Mouse (Mus musculus) hindbrain, embryonic 14.5 days (tissue): ENCODE results near the gene Psmc3. TPM values are rescaled to one million over a fixed set of nuclear protein-coding genes. Genes with fewer than 3 reads are reported as not detected.

ENCODE experiments used
- ATAC-seq: fragments of 200-750 bp; cut with Nextera tagmentation; 2 replicates; pipeline ENCODE4 v1.8.0; 2017; ENCODE audit warnings: moderate number of reproducible peaks, mild to moderate bottlenecking, moderate TSS enrichment, moderate library complexity; ENCODE audit not compliant: low FRiP score
- DNase-seq: peaks from one replicate; pipeline ENCODE4 v3.0.0-alpha.2; 2015; ENCODE audit warnings: low spot score
- H3K27ac ChIP-seq: fragments of 300-500 bp; sonication (generic); 2 replicates; pipeline ENCODE4 v1.5.1; 2014; ENCODE audit warnings: mild to moderate bottlenecking, moderate library complexity
- H3K27me3 ChIP-seq: fragments of 300-500 bp; sonication (generic); 2 replicates; pipeline ENCODE4 v1.6.1; 2014; ENCODE audit warnings: mild to moderate bottlenecking, low read length, mixed read lengths; ENCODE audit not compliant: control insufficient read depth, insufficient read depth
- H3K36me3 ChIP-seq: fragments of 300-500 bp; sonication (generic); replicated peaks from 2 replicates; pipeline ENCODE4 v1.6.1; 2014; ENCODE audit not compliant: control insufficient read depth, insufficient read depth
- H3K4me1 ChIP-seq: fragments of 300-500 bp; sonication (generic); replicated peaks from 2 replicates; pipeline ENCODE4 v1.6.1; 2014; ENCODE audit warnings: antibody characterized with exemption, low read length, mixed read lengths; ENCODE audit not compliant: control insufficient read depth, insufficient read depth
- H3K4me2 ChIP-seq: fragments of 300-500 bp; sonication (generic); replicated peaks from 2 replicates; pipeline ENCODE4 v1.6.1; 2014; ENCODE audit warnings: mild to moderate bottlenecking, moderate library complexity
- H3K4me3 ChIP-seq: fragments of 300-500 bp; sonication (generic); replicated peaks from 2 replicates; pipeline ENCODE4 v1.5.1; 2014; ENCODE audit warnings: mild to moderate bottlenecking, low read length
- H3K9ac ChIP-seq: fragments of 300-500 bp; sonication (generic); 2 replicates; pipeline ENCODE4 v1.6.1; 2014
- H3K9me3 ChIP-seq: fragments of 300-500 bp; sonication (generic); 2 replicates; pipeline ENCODE4 v1.6.1; 2016; ENCODE audit warnings: low read length; ENCODE audit not compliant: control insufficient read depth
- WGBS: fragments of 180-500 bp; shearing (Covaris S2); extraction: QIAGEN DNeasy Blood & Tissue Kit; methylation state at CpG from one replicate; pipeline ENCODE4 v1.1.7; 2014; 5-methylcytosine and 5-hydroxymethylcytosine counted together
- polyA plus RNA-seq: library from polyadenylated mRNA; unstranded; fragments of >200 nt; fragmentation: Nextera tagmentation; extraction: Ambion mirVana; gene quantifications from 2 replicates; pipeline ENCODE4 v1.2.1, GENCODE M21; 2014

Psmc3 gene
- polyA plus RNA-seq, 1 experiment from 2014 or later = 237 TPM

- H3K9ac ChIP-seq = no peak overlapping the region
- H3K4me1 ChIP-seq = 0 out of 2 replicates have a peak, but pooled peaks cover 5% of the 10 kb centered on the region
- H3K9me3 ChIP-seq = no peaks in the 10 kb centered on the region
- no peaks in the 10 kb centered on the region for H3K36me3 ChIP-seq
- H3K27ac ChIP-seq = no peak overlapping the region
- H3K27me3 ChIP-seq = no peaks in the 10 kb centered on the region
- WGBS = 68% methylated on average over 1 of the region's 1 CpGs
- no peak overlapping the region for H3K4me3 ChIP-seq
- H3K4me2 ChIP-seq = no peak overlapping the region
- ATAC-seq (no peak), DNase-seq (no peak)
Measured at GRCm38 (mm10) chr2:91083366-91083940, 29.6 kb downstream of the Psmc3 start.

DNA sequence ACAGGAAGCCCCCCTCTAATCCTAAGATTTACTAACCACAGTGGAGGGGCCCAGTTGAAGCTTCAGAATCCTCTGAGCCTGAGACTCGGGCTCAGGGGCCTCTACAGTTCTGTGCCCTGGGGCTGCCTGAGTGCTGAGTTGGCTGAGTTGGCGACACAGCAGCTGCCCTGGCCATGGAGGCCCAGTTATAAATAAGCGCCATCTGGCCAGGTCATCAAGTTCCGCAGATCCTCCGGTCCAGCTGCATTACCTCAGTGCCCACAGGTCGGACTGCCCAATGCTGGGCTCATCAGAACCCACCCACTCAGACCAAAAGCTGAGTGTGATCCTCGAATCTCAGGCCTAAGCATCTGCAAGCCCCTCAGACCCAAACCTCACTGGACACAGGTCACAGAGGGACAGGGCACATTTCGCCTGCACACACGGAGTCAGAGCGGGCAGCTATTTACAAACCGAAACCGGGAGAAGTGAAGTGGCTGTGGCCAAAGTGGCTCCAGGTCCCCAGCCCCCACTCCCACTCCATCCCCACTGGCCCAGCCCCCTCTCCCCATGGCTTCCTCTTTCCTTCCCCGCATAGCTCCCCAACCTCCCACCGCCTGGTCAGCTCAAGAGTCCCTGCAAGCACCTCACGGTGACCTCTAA is 30.5 kb downstream of the Psmc3 start:
- DNase-seq (no peak), ATAC-seq (no peak)
- no peaks in the 10 kb centered on the region for H3K9me3 ChIP-seq
- H3K4me3 ChIP-seq = no peak overlapping the region
- H3K36me3 ChIP-seq = no peaks in the 10 kb centered on the region
- no peaks in the 10 kb centered on the region for H3K4me1 ChIP-seq
- no peak overlapping the region for H3K27ac ChIP-seq
- H3K27me3 ChIP-seq = no peaks in the 10 kb centered on the region
- WGBS = 85% methylated on average over 15 of the region's 15 CpGs
- H3K4me2 ChIP-seq = no peak overlapping the region
- no peak overlapping the region for H3K9ac ChIP-seq

- no peaks in the 10 kb centered on the region for H3K27me3 ChIP-seq
- no peaks in the 10 kb centered on the region for H3K36me3 ChIP-seq
- 86% methylated on average over 14 of the region's 14 CpGs for WGBS
- H3K4me3 ChIP-seq = no peak overlapping the region
- no peak overlapping the region for H3K4me2 ChIP-seq
- H3K27ac ChIP-seq = no peak overlapping the region
- H3K9me3 ChIP-seq = no peaks in the 10 kb centered on the region
- no peaks in the 10 kb centered on the region for H3K4me1 ChIP-seq
- no peak overlapping the region for H3K9ac ChIP-seq
- ATAC-seq (no peak), DNase-seq (no peak)
Measured at GRCm38 (mm10) chr2:91085494-91086391, 31.9 kb downstream of the Psmc3 start.

DNA sequence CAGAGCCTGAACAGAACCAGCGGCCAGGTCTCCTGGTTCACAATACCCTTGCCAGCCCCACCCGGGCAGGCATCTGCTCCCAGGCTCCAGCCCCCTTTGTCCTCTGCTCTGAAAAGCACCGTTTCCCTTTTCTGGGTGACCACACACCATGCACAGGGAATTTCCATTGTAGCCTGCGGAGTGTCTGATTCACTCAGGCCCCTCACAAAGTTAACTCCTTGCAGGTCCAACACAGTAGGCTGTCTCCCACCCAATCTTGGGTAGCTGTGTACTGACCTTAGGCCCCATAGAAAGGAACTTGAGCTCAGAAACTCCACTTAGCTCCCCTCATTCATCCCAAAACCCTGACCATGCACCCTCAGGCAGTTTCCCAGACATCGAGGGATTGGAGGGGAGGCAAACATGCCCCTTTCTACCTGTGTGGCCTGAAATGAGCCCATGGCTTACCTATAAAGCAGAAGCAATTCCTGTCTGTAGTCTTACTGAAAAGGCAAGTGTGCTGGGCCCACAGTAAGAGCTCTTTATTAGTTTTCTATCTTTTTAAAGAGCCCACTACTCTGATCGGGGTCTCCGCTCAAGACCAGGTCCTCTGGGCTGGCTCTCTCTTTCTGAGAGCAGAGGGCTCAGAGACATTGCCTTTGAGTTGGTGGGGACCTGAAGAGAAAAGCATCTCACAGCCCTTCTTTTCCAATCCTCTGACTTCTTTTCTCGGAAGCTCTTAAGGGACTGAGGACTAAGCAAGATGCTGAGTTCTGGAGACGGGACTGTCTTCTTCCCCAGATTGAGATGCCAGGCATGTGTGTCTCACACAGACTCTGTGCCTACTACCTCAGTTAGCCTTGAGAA is 32.8 kb downstream of the Psmc3 start:
- WGBS = 63% methylated on average over 9 of the region's 9 CpGs
- Histone ChIP-seq H3K4me3 (no peak overlapping the region), H3K4me1 (no peaks in the 10 kb centered on the region), H3K36me3 (no peaks in the 10 kb centered on the region), H3K9me3 (no peaks in the 10 kb centered on the region), H3K4me2 (no peak overlapping the region), H3K27me3 (no peaks in the 10 kb centered on the region), H3K9ac (no peak overlapping the region), H3K27ac (no peak overlapping the region)
- no peak for DNase-seq
- ATAC-seq = no peak

- Histone ChIP-seq H3K4me3 (no peak overlapping the region), H3K27ac (no peak overlapping the region), H3K9me3 (no peaks in the 10 kb centered on the region), H3K9ac (no peak overlapping the region), H3K36me3 (no peaks in the 10 kb centered on the region), H3K4me2 (no peak overlapping the region), H3K4me1 (no peaks in the 10 kb centered on the region), H3K27me3 (no peaks in the 10 kb centered on the region)
- no peak for ATAC-seq
- DNase-seq = no peak
- 94% methylated on average over 9 of the region's 9 CpGs for whole genome bisulfite sequencing
Measured at GRCm38 (mm10) chr2:91087453-91087852, 33.6 kb downstream of the Psmc3 start.

GRCm38 (mm10) chr2:91088987-91089386 is 35.2 kb downstream of the Psmc3 start:
- no peak overlapping the region for H3K4me2 ChIP-seq
- no peaks in the 10 kb centered on the region for H3K4me1 ChIP-seq
- H3K9me3 ChIP-seq = no peaks in the 10 kb centered on the region
- DNase-seq (no peak), ATAC-seq (no peak)
- WGBS = 86% methylated on average over 9 of the region's 9 CpGs
- H3K27ac ChIP-seq = no peak overlapping the region
- no peak overlapping the region for H3K4me3 ChIP-seq
- H3K9ac ChIP-seq = no peak overlapping the region
- H3K27me3 ChIP-seq = no peaks in the 10 kb centered on the region
- no peaks in the 10 kb centered on the region for H3K36me3 ChIP-seq

DNA sequence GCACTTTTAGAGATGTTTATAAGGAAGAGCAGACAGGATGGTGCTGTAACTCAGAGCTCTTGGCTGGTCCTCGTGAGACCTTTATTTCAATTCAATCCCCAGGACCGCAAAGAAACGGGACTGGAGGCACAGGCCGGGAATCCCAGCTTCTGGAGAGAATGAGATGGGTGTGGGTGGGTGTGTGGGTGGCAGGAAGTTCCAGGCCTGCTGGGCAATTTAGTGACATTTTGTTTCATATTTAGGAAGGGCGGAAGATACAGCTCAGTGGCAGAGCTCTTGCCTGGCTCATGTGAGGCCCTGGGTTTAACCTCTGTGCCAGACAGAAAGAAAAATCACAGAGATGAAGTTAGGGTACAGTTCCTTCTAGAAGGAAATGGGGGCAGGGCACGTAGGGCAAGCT is 36.4 kb downstream of the Psmc3 start:
- H3K36me3 ChIP-seq = no peaks in the 10 kb centered on the region
- no peak for ATAC-seq
- H3K27ac ChIP-seq = no peak overlapping the region
- no peaks in the 10 kb centered on the region for H3K4me1 ChIP-seq
- H3K9ac ChIP-seq = no peak overlapping the region
- H3K4me3 ChIP-seq = no peak overlapping the region
- H3K27me3 ChIP-seq = no peaks in the 10 kb centered on the region
- WGBS = 79% methylated on average over 6 of the region's 6 CpGs
- no peak overlapping the region for H3K4me2 ChIP-seq
- no peak for DNase-seq
- no peaks in the 10 kb centered on the region for H3K9me3 ChIP-seq

DNA sequence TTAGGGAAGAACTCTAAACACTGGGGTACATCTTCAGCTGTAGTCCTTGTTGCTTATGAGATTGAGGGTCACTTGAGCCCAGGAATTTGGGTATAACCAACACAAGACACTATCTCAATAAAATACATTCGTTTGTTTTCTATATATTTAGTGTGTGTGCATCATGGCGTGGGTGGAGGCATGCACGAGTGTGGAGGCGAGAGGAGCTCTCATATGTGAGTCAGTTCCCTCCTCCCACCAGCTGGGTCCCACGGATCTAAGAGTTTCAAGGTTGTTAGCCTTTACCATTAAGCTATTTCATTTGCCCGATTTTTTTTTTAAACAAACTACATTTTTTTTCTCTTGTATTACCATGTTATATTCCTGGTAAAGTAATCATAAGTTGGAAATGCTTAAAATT is 37.0 kb downstream of the Psmc3 start:
- 79% methylated on average over 6 of the region's 6 CpGs for WGBS
- H3K4me3 ChIP-seq = no peak overlapping the region

DNA sequence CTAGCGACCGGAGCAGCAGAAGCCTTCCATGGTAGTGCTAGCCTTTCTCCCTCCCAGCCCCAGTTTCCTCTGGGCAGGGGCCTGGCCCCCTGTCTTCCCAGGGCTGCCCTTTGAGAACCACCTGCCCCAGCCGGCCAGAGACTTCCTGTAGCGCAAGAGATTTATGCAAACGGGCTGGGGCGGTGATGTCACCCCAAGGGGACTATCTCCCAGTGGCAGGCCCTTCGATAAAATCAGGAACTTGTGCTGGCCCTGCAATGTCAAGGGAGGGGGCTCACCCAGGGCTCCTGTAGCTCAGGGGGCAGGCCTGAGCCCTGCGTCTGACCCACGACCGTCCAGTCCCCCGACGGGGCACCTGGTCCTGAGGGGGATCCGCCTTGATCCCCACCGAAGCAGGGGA is 42.7 kb downstream of the Psmc3 start:
- Histone ChIP-seq H3K4me1 (no peaks in the 10 kb centered on the region), H3K9ac (no peak overlapping the region), H3K4me3 (no peak overlapping the region), H3K4me2 (no peak overlapping the region), H3K27me3 (no peaks in the 10 kb centered on the region), H3K9me3 (no peaks in the 10 kb centered on the region), H3K27ac (no peak overlapping the region), H3K36me3 (no peaks in the 10 kb centered on the region)
- ATAC-seq = no peak
- WGBS = 67% methylated on average over 14 of the region's 14 CpGs
- no peak for DNase-seq

More for the DNA sequence above, 37.0 kb downstream of the Psmc3 start:
- Histone ChIP-seq H3K9ac (no peak overlapping the region), H3K27ac (no peak overlapping the region), H3K9me3 (no peaks in the 10 kb centered on the region), H3K4me1 (no peaks in the 10 kb centered on the region), H3K36me3 (no peaks in the 10 kb centered on the region), H3K27me3 (no peaks in the 10 kb centered on the region), H3K4me2 (no peak overlapping the region)
- ATAC-seq (no peak), DNase-seq (no peak)
